Comparison of ENCODE assay signal across 7 mouse cellular contexts in the genomic region with DNA sequence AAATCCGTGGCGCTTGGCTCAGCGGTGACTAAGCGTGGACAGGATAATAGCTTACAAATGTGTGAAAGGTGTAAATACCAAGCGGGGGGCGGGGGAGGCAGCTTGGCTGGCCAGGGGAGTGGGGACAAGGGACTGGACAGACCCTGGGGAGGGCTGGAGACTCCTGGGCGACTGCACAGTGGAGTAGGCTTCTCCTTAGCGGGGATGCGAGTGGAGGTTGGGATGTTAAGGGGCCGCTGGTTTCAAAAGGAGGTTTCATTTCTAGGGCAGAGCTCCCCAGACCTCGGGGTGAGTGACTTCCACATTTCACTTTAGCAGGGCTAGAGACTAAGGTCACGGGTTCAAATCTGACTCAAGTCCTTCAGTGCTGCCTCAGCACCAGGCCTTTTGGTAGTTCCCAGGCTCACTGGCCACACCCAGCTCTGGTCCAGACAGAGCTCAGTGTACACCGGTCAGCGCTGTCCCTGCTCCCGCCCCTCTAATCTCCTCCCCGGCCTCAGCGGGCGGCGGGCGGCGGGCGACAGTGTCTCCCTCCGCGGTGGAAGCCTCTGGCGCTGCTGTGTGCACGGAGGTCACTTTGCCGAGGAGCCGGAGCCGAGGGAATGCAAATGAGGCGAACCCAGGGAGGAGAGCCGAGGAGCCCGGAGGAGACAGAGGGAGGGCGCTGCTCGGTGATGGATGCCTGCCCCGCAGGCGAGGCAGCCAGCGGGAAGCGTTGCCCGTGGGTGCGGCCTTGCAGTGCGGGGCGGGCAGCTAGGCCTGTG. TPM values are rescaled to one million over a fixed set of nuclear protein-coding genes. Genes with fewer than 3 reads are reported as not detected.
A peak's percentile ranks its signal among the peaks of the same experiment; 100 is the strongest.
DNase-seq lines count a peak whose midpoint lies in the region; ATAC-seq and TF ChIP-seq lines count a peak whose summit lies in the region.

No protein-coding gene starts in this region.

- no peak for DNase-seq in testis, postnatal 14 days (ENCODE audit: low spot score)
- peak; percentile 72 for DNase-seq in kidney, postnatal 0 days (ENCODE audit: low spot score)
- DNase-seq in mesoderm, embryonic 11.5 days (ENCODE audit: low read depth, low spot score): peak; percentile 72
- DNase-seq in thymus, postnatal 4 days: no peak

- H3K4me1 ChIP-seq in testis, adult 2 months (ENCODE audit: control insufficient read depth, insufficient read depth, low read length): peaks cover 9% of the 10 kb centered on the region
- peaks cover 34% of the 10 kb centered on the region for H3K4me1 ChIP-seq in heart, embryonic 12.5 days (replicated peaks)
- H3K4me1 ChIP-seq in kidney, postnatal 0 days (replicated peaks; ENCODE audit: insufficient read depth, low read length): peaks cover 19% of the 10 kb centered on the region

- TF ChIP-seq CTCF in testis, adult 2 months (IDR thresholded peaks at IDR 0.05; ENCODE audit: control insufficient read depth, insufficient read depth, insufficient replicate concordance, low read depth, low read length): no peak
- peak; percentile 29; the same call in 1 of the 2 replicates for TF ChIP-seq CTCF in kidney, postnatal 0 days (IDR thresholded peaks at IDR 0.05; ENCODE audit: low read depth)

- H3K4me3 ChIP-seq in testis, adult 2 months (ENCODE audit: control insufficient read depth, low read depth, low read length): peak overlapping the region; percentile 11
- H3K4me3 ChIP-seq in heart, embryonic 12.5 days: peak overlapping the region; percentile 41
- peak overlapping the region; percentile 29 for H3K4me3 ChIP-seq in kidney, postnatal 0 days (replicated peaks; ENCODE audit: low read depth, low read length)

- H3K27ac ChIP-seq in testis, adult 2 months (ENCODE audit: control insufficient read depth, insufficient read depth, low read depth, low read length): no peak overlapping the region
- H3K27ac ChIP-seq in heart, embryonic 12.5 days (ENCODE audit: poor library complexity, severe bottlenecking): peak overlapping the region; percentile 27
- H3K27ac ChIP-seq in kidney, postnatal 0 days: peak overlapping the region; percentile 85

- 2% methylated on average over 42 of the region's 42 CpGs for WGBS in heart, embryonic 12.5 days
- 2% methylated on average over 42 of the region's 42 CpGs for WGBS in kidney, postnatal 0 days

- no peaks in the 10 kb centered on the region for H3K9me3 ChIP-seq in heart, embryonic 12.5 days (replicated peaks)
- H3K9me3 ChIP-seq in kidney, postnatal 0 days (replicated peaks; ENCODE audit: low read length): no peaks in the 10 kb centered on the region

- no peaks in the 10 kb centered on the region for H3K36me3 ChIP-seq in testis, adult 2 months (ENCODE audit: control insufficient read depth, insufficient read depth, low read length)
- H3K36me3 ChIP-seq in heart, embryonic 12.5 days: no peaks in the 10 kb centered on the region
- H3K36me3 ChIP-seq in kidney, postnatal 0 days (ENCODE audit: insufficient read depth, low read length): no peaks in the 10 kb centered on the region

- peak; percentile 27 for ATAC-seq in common myeloid progenitor, adult 5-6 weeks (replicated peaks; ENCODE audit: low read depth, poor library complexity, severe bottlenecking)
- peak; percentile 62 for ATAC-seq in heart, embryonic 12.5 days (ENCODE audit: insufficient number of reproducible peaks, low FRiP score)
- ATAC-seq in kidney, postnatal 0 days (replicated peaks; ENCODE audit: low FRiP score, low read depth): peak; percentile 80

- H3K9ac ChIP-seq in heart, embryonic 12.5 days: peak overlapping the region; percentile 63
- peak overlapping the region; percentile 44 for H3K9ac ChIP-seq in kidney, postnatal 0 days (ENCODE audit: low read depth, low read length)

- no peaks in the 10 kb centered on the region; the same call in 1 of the 2 replicates for H3K27me3 ChIP-seq in testis, adult 2 months (ENCODE audit: control insufficient read depth, insufficient read depth, low read length)
- peaks cover 54% of the 10 kb centered on the region for H3K27me3 ChIP-seq in heart, embryonic 12.5 days (replicated peaks)
- no peaks in the 10 kb centered on the region for H3K27me3 ChIP-seq in kidney, postnatal 0 days (ENCODE audit: insufficient read depth, low read length)

- TF ChIP-seq POLR2A in testis, adult 2 months (IDR thresholded peaks at IDR 0.05; ENCODE audit: control insufficient read depth, low read depth, low read length): no peak

- H3K4me2 ChIP-seq in heart, embryonic 12.5 days: peak overlapping the region; percentile 71
- H3K4me2 ChIP-seq in kidney, postnatal 0 days (ENCODE audit: low read length): peak overlapping the region; percentile 55

RNA-seq across cellular contexts. Expression of a gene that starts 8.0 kb away (rescaled TPM):
- polyA plus RNA-seq in testis, adult 2 months (2012; rRNA removed): 0.82 and 1.0 TPM in 2 replicates
- not detected in 2 replicates for total RNA-seq in common myeloid progenitor, adult 5-6 weeks (2017)
- 0.24 and 0.33 TPM in 2 replicates for polyA plus RNA-seq in heart, embryonic 12.5 days (2016; fragmentation: Nextera tagmentation; extraction: Ambion mirVana)
- polyA plus RNA-seq in kidney, postnatal 0 days (2015; fragmentation: Nextera tagmentation; extraction: Ambion mirVana): 0.40 and 0.45 TPM in 2 replicates

RNA-seq across cellular contexts. Expression of a gene that starts 20.9 kb away (rescaled TPM):
- 39.5 and 40.8 TPM in 2 replicates for polyA plus RNA-seq in testis, adult 2 months (2012; rRNA removed)
- total RNA-seq in common myeloid progenitor, adult 5-6 weeks (2017): 0.92 and 2.1 TPM in 2 replicates
- 35.2 and 37.8 TPM in 2 replicates for polyA plus RNA-seq in heart, embryonic 12.5 days (2016; fragmentation: Nextera tagmentation; extraction: Ambion mirVana)
- polyA plus RNA-seq in kidney, postnatal 0 days (2015; fragmentation: Nextera tagmentation; extraction: Ambion mirVana): 37.1 and 38.3 TPM in 2 replicates

RNA-seq across cellular contexts. Expression of a gene that starts 21.1 kb away (rescaled TPM):
- polyA plus RNA-seq in testis, adult 2 months (2012; rRNA removed): 7.2 and 8.9 TPM in 2 replicates
- total RNA-seq in common myeloid progenitor, adult 5-6 weeks (2017): 0.32 TPM in 1 of 2 replicates, not detected in the other
- 0.41 and 0.49 TPM in 2 replicates for polyA plus RNA-seq in heart, embryonic 12.5 days (2016; fragmentation: Nextera tagmentation; extraction: Ambion mirVana)
- polyA plus RNA-seq in kidney, postnatal 0 days (2015; fragmentation: Nextera tagmentation; extraction: Ambion mirVana): 0.61 and 1.3 TPM in 2 replicates

RNA-seq across cellular contexts. Expression of a gene that starts 22.5 kb away (rescaled TPM):
- 96.2 and 98.2 TPM in 2 replicates for polyA plus RNA-seq in testis, adult 2 months (2012; rRNA removed)
- 61.7 and 73.9 TPM in 2 replicates for total RNA-seq in common myeloid progenitor, adult 5-6 weeks (2017)
- polyA plus RNA-seq in heart, embryonic 12.5 days (2016; fragmentation: Nextera tagmentation; extraction: Ambion mirVana): 67.7 and 69.1 TPM in 2 replicates
- polyA plus RNA-seq in kidney, postnatal 0 days (2015; fragmentation: Nextera tagmentation; extraction: Ambion mirVana): 69.5 and 72.5 TPM in 2 replicates

RNA-seq across cellular contexts. Expression of a gene that starts 48.0 kb away (rescaled TPM):
- polyA plus RNA-seq in testis, adult 2 months (2012; rRNA removed): 46.0 and 47.0 TPM in 2 replicates
- 1.4 and 2.7 TPM in 2 replicates for total RNA-seq in common myeloid progenitor, adult 5-6 weeks (2017)
- 137 and 147 TPM in 2 replicates for polyA plus RNA-seq in heart, embryonic 12.5 days (2016; fragmentation: Nextera tagmentation; extraction: Ambion mirVana)
- 35.0 and 42.6 TPM in 2 replicates for polyA plus RNA-seq in kidney, postnatal 0 days (2015; fragmentation: Nextera tagmentation; extraction: Ambion mirVana)

Comparison
In these comparisons a context has a peak if more than half of its experiments do, and no peak if none do; other contexts are left out.
1. DNase-seq: peak in kidney, postnatal 0 days (single experiment) and mesoderm, embryonic 11.5 days (single experiment); none in testis, postnatal 14 days (single experiment) and thymus, postnatal 4 days (single experiment).
2. ATAC-seq: peak in every context shown above with its lines; median percentile 80 in kidney, postnatal 0 days; 62 in heart, embryonic 12.5 days; 27 in common myeloid progenitor, adult 5-6 weeks.
3. Peak in every context shown above with its lines, with median percentiles within 50 percentile points of each other: H3K4me3 ChIP-seq.